Mouse (Mus musculus) heart, embryonic 11.5 days (tissue): ENCODE results near the gene Lrtm2. TPM values are rescaled to one million over a fixed set of nuclear protein-coding genes. Genes with fewer than 3 reads are reported as not detected.

Experiments used
- ATAC-seq: fragments of 200-750 bp; cut with Nextera tagmentation; replicated peaks from 2 replicates; pipeline ENCODE4 v1.8.0; 2017; ENCODE audit warnings: moderate library complexity; ENCODE audit not compliant: insufficient number of reproducible peaks, low FRiP score, low TSS enrichment
- H3K27ac ChIP-seq: fragments of 300-500 bp; sonication (generic); 2 replicates; pipeline ENCODE4 v1.5.1; 2014; ENCODE audit warnings: mild to moderate bottlenecking, low read depth, low read length
- H3K27me3 ChIP-seq: fragments of 300-500 bp; sonication (generic); 2 replicates; pipeline ENCODE4 v1.6.1; 2014; ENCODE audit warnings: mild to moderate bottlenecking, low read length, mixed read lengths; ENCODE audit not compliant: control insufficient read depth, insufficient read depth
- H3K36me3 ChIP-seq: fragments of 300-500 bp; sonication (generic); 2 replicates; pipeline ENCODE4 v1.6.1; 2014; ENCODE audit warnings: mild to moderate bottlenecking, low read length, moderate library complexity, mixed read lengths; ENCODE audit not compliant: control insufficient read depth, insufficient read depth
- H3K4me1 ChIP-seq: fragments of 300-500 bp; sonication (generic); 2 replicates; pipeline ENCODE4 v1.6.1; 2014; ENCODE audit warnings: low read length; ENCODE audit not compliant: control insufficient read depth, insufficient read depth
- H3K4me2 ChIP-seq: fragments of 300-500 bp; sonication (generic); 2 replicates; pipeline ENCODE4 v1.6.1; 2014; ENCODE audit warnings: mild to moderate bottlenecking, moderate library complexity
- H3K4me3 ChIP-seq: fragments of 300-500 bp; sonication (generic); 2 replicates; pipeline ENCODE4 v1.5.1; 2014; ENCODE audit warnings: low read depth, low read length
- H3K9ac ChIP-seq: fragments of 300-500 bp; sonication (generic); 2 replicates; pipeline ENCODE4 v1.6.1; 2014; ENCODE audit warnings: mild to moderate bottlenecking, low read depth, low read length, moderate library complexity
- H3K9me3 ChIP-seq: fragments of 300-500 bp; sonication (generic); replicated peaks from 2 replicates; pipeline ENCODE4 v1.6.1; 2016; ENCODE audit warnings: low read length; ENCODE audit not compliant: control insufficient read depth
- WGBS: fragments of 180-500 bp; shearing (Covaris S2); extraction: QIAGEN DNeasy Blood & Tissue Kit; methylation state at CpG from one replicate; pipeline ENCODE4 v1.1.7; 2014; ENCODE audit not compliant: insufficient replicate concordance; 5-methylcytosine and 5-hydroxymethylcytosine counted together
- polyA plus RNA-seq: library from polyadenylated mRNA; unstranded; fragments of >200 nt; fragmentation: Nextera tagmentation; extraction: Ambion mirVana; gene quantifications from 2 replicates; pipeline ENCODE4 v1.2.1, GENCODE M21; 2014

Gene Lrtm2
- polyA plus RNA-seq, 1 experiment from 2014 or later = not detected

DNA sequence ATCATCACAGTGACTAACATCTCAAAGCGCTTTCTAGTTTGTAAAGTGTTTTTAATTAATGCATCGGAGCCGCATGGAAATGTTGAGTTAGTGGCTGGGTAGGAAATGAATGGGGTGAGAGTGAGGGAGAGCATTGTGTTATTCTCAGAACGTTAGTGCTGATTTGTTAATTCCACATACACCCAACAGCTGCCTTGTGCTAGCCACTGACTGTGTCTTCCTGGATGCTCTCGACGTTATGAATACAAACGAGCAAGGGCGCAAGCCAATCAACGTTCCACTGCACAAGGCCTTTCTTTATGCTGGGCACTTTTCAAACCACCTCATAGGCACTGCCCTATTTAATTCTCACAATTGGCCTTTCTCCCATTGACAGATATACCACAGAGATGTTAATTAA is 11.8 kb downstream of the Lrtm2 start:
- WGBS = 77% methylated on average over 9 of the region's 9 CpGs
- Histone ChIP-seq H3K9me3 (no peaks in the 10 kb centered on the region), H3K27ac (no peak overlapping the region), H3K27me3 (peaks cover 12% of the 10 kb centered on the region; the same call in 1 of the 2 replicates), H3K4me1 (no peaks in the 10 kb centered on the region), H3K36me3 (no peaks in the 10 kb centered on the region), H3K4me3 (no peak overlapping the region), H3K9ac (no peak overlapping the region), H3K4me2 (no peak overlapping the region)
- ATAC-seq = no peak

DNA sequence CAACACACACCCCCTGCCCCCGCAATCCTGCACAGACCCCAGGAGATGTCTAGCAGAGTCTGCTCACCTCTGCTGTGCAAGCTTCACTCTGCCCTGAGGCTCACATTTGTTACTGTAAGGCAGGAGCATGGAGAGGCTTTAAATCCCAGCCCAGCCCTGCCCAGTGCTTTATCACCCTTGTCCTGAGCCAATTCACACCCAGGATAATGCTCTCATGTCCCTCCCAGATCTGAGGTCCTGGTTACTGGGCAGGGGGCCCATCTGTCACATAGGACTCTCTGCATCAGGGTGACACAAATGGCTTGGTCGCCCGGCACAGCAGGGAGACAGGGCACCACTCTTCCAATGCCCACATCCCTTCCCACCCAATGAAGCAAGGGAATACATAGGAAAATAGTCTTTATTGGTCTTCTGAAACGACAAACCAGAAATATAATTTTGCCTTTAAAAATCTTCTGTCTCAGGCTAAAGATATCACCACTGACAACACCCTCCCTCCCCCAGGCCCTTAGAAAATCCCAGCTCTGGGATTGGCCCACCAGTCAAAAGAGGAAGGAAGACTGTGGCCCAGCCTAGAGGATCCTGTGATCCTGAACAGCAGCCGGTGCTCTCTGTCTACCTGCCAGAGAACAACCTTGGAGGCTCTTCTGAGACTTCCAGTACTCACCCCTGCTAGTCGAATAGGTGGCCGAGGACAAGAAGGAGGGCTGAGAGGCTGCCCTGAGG is 15.7 kb downstream of the Lrtm2 start:
- no peak overlapping the region for H3K27ac ChIP-seq
- 0 out of 2 replicates have a peak, but pooled peaks cover 3% of the 10 kb centered on the region for H3K27me3 ChIP-seq
- 38% methylated on average over 7 of the region's 7 CpGs for WGBS
- no peak for ATAC-seq
- H3K36me3 ChIP-seq = no peaks in the 10 kb centered on the region
- H3K4me3 ChIP-seq = no peak overlapping the region
- no peaks in the 10 kb centered on the region for H3K4me1 ChIP-seq
- H3K9ac ChIP-seq = no peak overlapping the region
- H3K4me2 ChIP-seq = no peak overlapping the region
- no peaks in the 10 kb centered on the region for H3K9me3 ChIP-seq

DNA sequence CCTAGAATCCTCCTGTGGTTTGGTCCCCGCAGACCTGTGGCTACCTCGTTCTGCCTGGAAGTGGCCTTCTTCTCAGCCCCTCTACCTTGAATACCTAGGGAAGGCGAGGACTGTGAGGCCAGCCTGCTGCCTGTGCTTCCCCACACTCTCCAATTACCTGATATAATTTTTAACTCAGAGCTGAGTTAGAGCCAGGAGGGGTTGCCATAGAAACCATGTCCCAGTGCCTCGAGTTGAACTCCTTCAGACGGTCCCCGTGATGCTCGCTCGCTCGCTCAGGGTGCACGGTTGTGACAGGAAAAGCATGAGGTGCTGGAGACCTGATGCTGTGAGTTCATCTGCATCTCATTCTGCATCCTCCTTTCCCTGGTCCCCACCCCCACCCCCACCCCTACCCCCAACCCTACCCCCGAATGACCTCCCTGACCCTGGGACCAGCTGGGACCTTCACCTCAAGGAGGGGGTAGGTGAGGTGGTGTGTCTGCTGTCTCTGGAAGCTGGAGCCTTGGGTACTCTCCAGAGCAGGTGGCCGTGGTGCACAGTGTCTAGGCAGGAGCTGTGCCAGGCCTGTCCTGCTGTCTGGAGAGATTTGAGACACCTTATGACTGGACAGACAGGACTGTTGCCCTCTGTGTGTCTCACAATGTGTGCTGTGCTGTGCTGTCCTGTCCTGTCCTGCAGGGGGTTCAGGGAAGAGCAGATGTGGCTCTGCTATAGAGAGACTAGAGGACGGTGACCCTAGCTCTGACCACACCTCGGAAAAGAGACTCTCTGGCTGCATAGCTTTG is 16.8 kb downstream of the Lrtm2 start:
- WGBS = 51% methylated on average over 14 of the region's 14 CpGs
- Histone ChIP-seq H3K4me1 (no peaks in the 10 kb centered on the region), H3K9me3 (no peaks in the 10 kb centered on the region), H3K9ac (no peak overlapping the region), H3K4me2 (no peak overlapping the region), H3K36me3 (no peaks in the 10 kb centered on the region), H3K4me3 (no peak overlapping the region), H3K27me3 (0 out of 2 replicates have a peak, but pooled peaks cover 6% of the 10 kb centered on the region), H3K27ac (no peak overlapping the region)
- ATAC-seq = no peak

DNA sequence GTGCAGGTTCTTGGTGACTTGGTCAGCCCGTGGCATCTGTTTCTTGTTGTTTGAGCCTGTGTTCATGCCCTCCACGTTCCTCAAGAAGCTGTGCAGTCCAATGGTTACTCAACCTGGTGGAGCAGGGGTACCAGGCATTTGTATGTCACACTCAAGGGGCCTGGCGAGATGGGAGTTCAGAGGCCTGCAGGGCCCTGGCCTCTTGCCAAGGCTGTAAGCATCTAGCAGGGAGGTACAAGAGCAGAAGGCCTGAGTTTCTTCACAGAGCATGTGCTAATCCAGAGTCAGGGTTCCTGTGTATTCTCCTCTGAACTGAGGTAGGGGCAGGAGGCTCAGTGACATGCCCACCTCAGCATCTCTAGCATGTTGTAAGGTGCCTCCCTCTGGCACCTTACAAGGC is 17.5 kb downstream of the Lrtm2 start:
- H3K27me3 ChIP-seq = 0 out of 2 replicates have a peak, but pooled peaks cover 6% of the 10 kb centered on the region

DNA sequence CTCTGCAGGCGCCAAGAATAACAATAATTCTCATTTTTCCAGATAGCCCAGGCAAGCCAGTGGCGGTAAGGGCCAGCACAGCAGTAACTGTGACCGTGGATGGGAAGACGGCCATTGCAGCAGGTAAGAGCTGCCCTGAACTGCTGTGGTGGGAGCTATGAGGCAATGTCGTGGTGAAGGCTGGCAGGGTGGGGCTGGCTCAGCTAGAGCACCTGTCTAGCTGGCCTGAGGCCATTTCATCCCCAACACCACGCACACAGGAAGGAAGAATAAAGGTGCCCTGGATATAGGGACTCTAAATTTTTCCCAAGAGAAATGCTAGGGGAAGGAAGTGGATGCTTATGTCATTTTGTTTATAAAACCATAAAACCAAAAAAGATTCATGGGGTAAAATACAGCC is 18.2 kb downstream of the Lrtm2 start:
- Histone ChIP-seq H3K36me3 (no peaks in the 10 kb centered on the region), H3K4me2 (no peak overlapping the region), H3K27ac (no peak overlapping the region), H3K4me3 (no peak overlapping the region), H3K27me3 (0 out of 2 replicates have a peak, but pooled peaks cover 6% of the 10 kb centered on the region), H3K9me3 (no peaks in the 10 kb centered on the region), H3K4me1 (no peaks in the 10 kb centered on the region), H3K9ac (no peak overlapping the region)
- no peak for ATAC-seq
- WGBS = 76% methylated on average over 6 of the region's 6 CpGs

More for the DNA sequence above, 17.5 kb downstream of the Lrtm2 start:
- no peak overlapping the region for H3K4me3 ChIP-seq
- no peaks in the 10 kb centered on the region for H3K9me3 ChIP-seq
- ATAC-seq = no peak
- no peaks in the 10 kb centered on the region for H3K36me3 ChIP-seq
- H3K9ac ChIP-seq = no peak overlapping the region
- WGBS = 60% methylated on average over 3 of the region's 3 CpGs
- H3K4me2 ChIP-seq = no peak overlapping the region
- no peak overlapping the region for H3K27ac ChIP-seq
- no peaks in the 10 kb centered on the region for H3K4me1 ChIP-seq

DNA sequence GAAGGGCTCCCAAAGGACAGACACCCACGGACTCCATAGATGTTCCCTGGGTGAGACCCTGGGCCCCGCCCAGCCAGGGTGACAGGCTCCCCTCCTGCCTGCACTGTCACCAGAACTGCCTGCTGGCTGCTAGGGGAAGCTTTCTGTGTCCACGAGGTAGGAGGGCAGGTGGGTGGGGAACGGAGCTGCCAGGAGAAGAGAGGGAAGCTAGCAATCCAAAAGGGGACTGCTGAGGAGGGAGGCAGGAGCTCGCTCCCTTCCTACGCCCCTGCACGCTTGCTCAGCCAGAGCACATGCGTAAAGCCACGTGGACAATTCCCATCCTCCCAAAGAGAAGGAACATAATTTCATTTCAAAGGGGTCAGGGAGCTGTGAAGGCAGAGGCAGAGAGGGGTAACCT is 20.4 kb downstream of the Lrtm2 start:
- Histone ChIP-seq H3K36me3 (no peaks in the 10 kb centered on the region), H3K4me2 (no peak overlapping the region), H3K4me1 (no peaks in the 10 kb centered on the region), H3K4me3 (no peak overlapping the region), H3K27ac (no peak overlapping the region), H3K27me3 (0 out of 2 replicates have a peak, but pooled peaks cover 3% of the 10 kb centered on the region), H3K9ac (no peak overlapping the region), H3K9me3 (no peaks in the 10 kb centered on the region)
- 51% methylated on average over 9 of the region's 9 CpGs for WGBS
- no peak for ATAC-seq

DNA sequence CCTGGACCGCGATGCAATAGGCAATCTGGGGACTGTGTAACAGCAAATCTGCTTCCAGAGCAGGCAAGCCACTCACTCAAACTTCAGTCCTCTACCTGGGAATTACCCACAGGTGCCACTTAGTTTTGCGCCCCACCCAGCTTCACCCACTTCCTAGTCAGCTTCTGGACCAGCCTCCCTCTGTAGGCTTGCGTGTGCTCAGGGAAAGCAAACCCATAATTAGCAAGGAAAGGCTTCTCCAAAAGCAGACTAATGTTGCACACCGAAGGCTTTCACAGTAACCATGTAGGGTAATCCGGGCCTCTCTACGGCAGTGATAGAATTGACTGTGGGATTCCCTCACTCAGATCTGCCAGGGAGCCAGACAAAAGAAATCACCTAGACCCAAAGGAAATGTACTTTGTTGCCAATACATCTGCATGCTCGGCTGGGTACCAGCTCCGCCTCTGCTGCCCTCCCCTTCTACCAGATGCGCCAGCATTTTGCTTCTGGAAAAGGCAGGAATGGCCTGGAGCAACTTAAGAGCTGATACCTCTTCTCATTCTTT is 22.6 kb downstream of the Lrtm2 start:
- no peak for ATAC-seq

DNA sequence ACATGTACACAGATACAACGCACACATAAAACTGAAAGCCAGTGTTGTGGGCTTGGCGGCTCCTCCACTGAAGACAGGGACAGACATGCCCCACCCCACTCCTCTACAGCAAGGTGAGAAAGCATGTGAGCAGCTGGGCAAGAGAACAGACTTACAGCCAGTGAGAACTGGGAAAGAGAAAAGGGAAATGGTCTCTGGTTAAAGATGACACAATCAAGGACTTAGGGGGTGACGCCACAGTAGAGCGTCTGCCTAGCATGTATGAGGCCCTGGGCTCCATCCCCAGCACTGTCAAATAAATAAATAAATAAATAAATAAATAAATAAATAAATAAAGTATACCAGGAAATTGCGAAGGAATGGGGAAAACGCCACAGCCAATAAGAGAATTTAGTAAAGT is 27.2 kb downstream of the Lrtm2 start:
- Histone ChIP-seq H3K9ac (no peak overlapping the region), H3K36me3 (no peaks in the 10 kb centered on the region), H3K27me3 (no peaks in the 10 kb centered on the region), H3K9me3 (no peaks in the 10 kb centered on the region), H3K4me1 (no peaks in the 10 kb centered on the region), H3K4me3 (no peak overlapping the region), H3K27ac (no peak overlapping the region), H3K4me2 (no peak overlapping the region)
- WGBS = 78% methylated on average over 6 of the region's 6 CpGs
- ATAC-seq = no peak

More for the DNA sequence above, 22.6 kb downstream of the Lrtm2 start:
- Histone ChIP-seq H3K9ac (no peak overlapping the region), H3K4me1 (no peaks in the 10 kb centered on the region), H3K27me3 (0 out of 2 replicates have a peak, but pooled peaks cover 3% of the 10 kb centered on the region), H3K27ac (no peak overlapping the region), H3K9me3 (no peaks in the 10 kb centered on the region), H3K4me3 (no peak overlapping the region), H3K4me2 (no peak overlapping the region), H3K36me3 (no peaks in the 10 kb centered on the region)
- 61% methylated on average over 10 of the region's 10 CpGs for WGBS
